22 mouse cellular contexts compared by ENCODE assay signal in genomic region chr2:103610831-103611535, GRCm38 (mm10). TPM values are rescaled to one million over a fixed set of nuclear protein-coding genes. Genes with fewer than 3 reads are reported as not detected.
A peak's percentile ranks its signal among the peaks of the same experiment; 100 is the strongest.
DNase-seq lines count a peak whose midpoint lies in the region; ATAC-seq lines count a peak whose summit lies in the region.
"Had no signal": no experiment of that assay in that cellular context is flagged by ENCODE, and none has a peak within 500 bp of the region (broad histone marks: within the 10 kb centered on the region; RNA-seq: fewer than 3 reads in every experiment).

No protein-coding gene starts in this region.

- no peak for DNase-seq in forebrain, embryonic 11.5 days (ENCODE audit: low spot score)
- DNase-seq in midbrain, embryonic 11.5 days (ENCODE audit: low spot score, missing footprints) = no peak
- no peak for DNase-seq in lung, postnatal 25 days (ENCODE audit: low spot score)
- DNase-seq: adrenal gland, postnatal 36 days; cerebellum, adult 9-10 months; heart, adult 18-20 months; heart, postnatal 36 days; kidney, adult 9 months; kidney, postnatal 36 days; layer of hippocampus, adult 9-11 months; liver, postnatal 0 days; lung, postnatal 10 days; thymus, postnatal 14 days had no signal

- no peaks in the 10 kb centered on the region for H3K27me3 ChIP-seq in forebrain, embryonic 15.5 days
- no peaks in the 10 kb centered on the region for H3K27me3 ChIP-seq in forebrain, embryonic 11.5 days (ENCODE audit: control insufficient read depth, insufficient read depth, low read length)
- H3K27me3 ChIP-seq in midbrain, embryonic 15.5 days (replicated peaks) = no peaks in the 10 kb centered on the region
- H3K27me3 ChIP-seq in midbrain, embryonic 11.5 days (ENCODE audit: control insufficient read depth, insufficient read depth, low read length) = no peaks in the 10 kb centered on the region
- no peaks in the 10 kb centered on the region for H3K27me3 ChIP-seq in forebrain, embryonic 16.5 days (replicated peaks; ENCODE audit: control insufficient read depth, insufficient read depth, low read length)
- no peaks in the 10 kb centered on the region for H3K27me3 ChIP-seq in neural tube, embryonic 14.5 days (ENCODE audit: control insufficient read depth, insufficient read depth, low read length)
- H3K27me3 ChIP-seq in kidney, embryonic 15.5 days = no peaks in the 10 kb centered on the region
- H3K27me3 ChIP-seq: CH12.LX; embryonic facial prominence, embryonic 15.5 days; intestine, embryonic 15.5 days had no signal

- no peaks in the 10 kb centered on the region for H3K36me3 ChIP-seq in forebrain, embryonic 15.5 days
- no peaks in the 10 kb centered on the region for H3K36me3 ChIP-seq in forebrain, embryonic 11.5 days (ENCODE audit: control insufficient read depth, insufficient read depth, low read length)
- no peaks in the 10 kb centered on the region for H3K36me3 ChIP-seq in midbrain, embryonic 15.5 days (replicated peaks)
- no peaks in the 10 kb centered on the region for H3K36me3 ChIP-seq in midbrain, embryonic 11.5 days (ENCODE audit: control insufficient read depth, insufficient read depth, low read length)
- no peaks in the 10 kb centered on the region for H3K36me3 ChIP-seq in forebrain, embryonic 16.5 days (ENCODE audit: control insufficient read depth, insufficient read depth)
- H3K36me3 ChIP-seq in neural tube, embryonic 14.5 days (ENCODE audit: control insufficient read depth, insufficient read depth, low read length) = no peaks in the 10 kb centered on the region
- no peaks in the 10 kb centered on the region for H3K36me3 ChIP-seq in kidney, embryonic 15.5 days
- H3K36me3 ChIP-seq: embryonic facial prominence, embryonic 15.5 days; intestine, embryonic 15.5 days had no signal

- no peaks in the 10 kb centered on the region for H3K9me3 ChIP-seq in forebrain, embryonic 15.5 days
- no peaks in the 10 kb centered on the region for H3K9me3 ChIP-seq in forebrain, embryonic 11.5 days (ENCODE audit: control insufficient read depth, low read length)
- no peaks in the 10 kb centered on the region for H3K9me3 ChIP-seq in midbrain, embryonic 15.5 days
- no peaks in the 10 kb centered on the region for H3K9me3 ChIP-seq in midbrain, embryonic 11.5 days (ENCODE audit: control insufficient read depth, low read length)
- no peaks in the 10 kb centered on the region for H3K9me3 ChIP-seq in forebrain, embryonic 16.5 days (ENCODE audit: control insufficient read depth, low read length)
- H3K9me3 ChIP-seq in neural tube, embryonic 14.5 days (ENCODE audit: control insufficient read depth, low read length) = no peaks in the 10 kb centered on the region
- no peaks in the 10 kb centered on the region for H3K9me3 ChIP-seq in kidney, embryonic 15.5 days (replicated peaks)
- H3K9me3 ChIP-seq: embryonic facial prominence, embryonic 15.5 days; intestine, embryonic 15.5 days; limb, embryonic 10.5 days had no signal

- H3K4me2 ChIP-seq in forebrain, embryonic 15.5 days (replicated peaks) = no peak overlapping the region
- H3K4me2 ChIP-seq in forebrain, embryonic 11.5 days (ENCODE audit: low read depth, low read length, severe bottlenecking) = no peak overlapping the region
- H3K4me2 ChIP-seq in midbrain, embryonic 15.5 days = no peak overlapping the region
- no peak overlapping the region for H3K4me2 ChIP-seq in midbrain, embryonic 11.5 days
- no peak overlapping the region for H3K4me2 ChIP-seq in forebrain, embryonic 16.5 days (ENCODE audit: low read length)
- no peak overlapping the region for H3K4me2 ChIP-seq in neural tube, embryonic 14.5 days (ENCODE audit: low read depth, low read length)
- H3K4me2 ChIP-seq in kidney, embryonic 15.5 days = no peak overlapping the region
- H3K4me2 ChIP-seq: embryonic facial prominence, embryonic 15.5 days; intestine, embryonic 15.5 days had no signal

- peaks cover 14% of the 10 kb centered on the region for H3K4me1 ChIP-seq in forebrain, embryonic 15.5 days
- 0 out of 2 replicates have a peak, but pooled peaks cover 3% of the 10 kb centered on the region for H3K4me1 ChIP-seq in forebrain, embryonic 11.5 days (replicated peaks; ENCODE audit: control insufficient read depth, insufficient read depth, low read length)
- H3K4me1 ChIP-seq in midbrain, embryonic 15.5 days = peaks cover 3% of the 10 kb centered on the region
- H3K4me1 ChIP-seq in midbrain, embryonic 11.5 days (ENCODE audit: control insufficient read depth, insufficient read depth, low read length) = no peaks in the 10 kb centered on the region
- peaks cover 4% of the 10 kb centered on the region for H3K4me1 ChIP-seq in forebrain, embryonic 16.5 days (replicated peaks; ENCODE audit: control insufficient read depth, insufficient read depth, low read length)
- H3K4me1 ChIP-seq in neural tube, embryonic 14.5 days (ENCODE audit: control insufficient read depth, insufficient read depth, low read length) = no peaks in the 10 kb centered on the region
- H3K4me1 ChIP-seq in kidney, embryonic 15.5 days = peaks cover 16% of the 10 kb centered on the region
- H3K4me1 ChIP-seq: intestine, embryonic 15.5 days had no signal

- no peak overlapping the region for H3K27ac ChIP-seq in forebrain, embryonic 15.5 days (replicated peaks)
- H3K27ac ChIP-seq in forebrain, embryonic 11.5 days (ENCODE audit: low read depth, low read length) = no peak overlapping the region
- 0 out of 2 replicates have a peak overlapping the region, but pooled peaks have one; percentile 1 for H3K27ac ChIP-seq in midbrain, embryonic 15.5 days
- no peak overlapping the region for H3K27ac ChIP-seq in midbrain, embryonic 11.5 days (ENCODE audit: low read depth, low read length)
- H3K27ac ChIP-seq in forebrain, embryonic 16.5 days (ENCODE audit: low read length) = 0 out of 2 replicates have a peak overlapping the region, but pooled peaks have one; percentile 4
- peak overlapping the region; percentile 6 for H3K27ac ChIP-seq in neural tube, embryonic 14.5 days (ENCODE audit: low read depth, low read length)
- H3K27ac ChIP-seq in kidney, embryonic 15.5 days = no peak overlapping the region
- H3K27ac ChIP-seq: embryonic facial prominence, embryonic 15.5 days; intestine, embryonic 15.5 days; limb, embryonic 10.5 days had no signal

- 35% methylated on average over 8 of the region's 8 CpGs for WGBS in forebrain, embryonic 15.5 days
- WGBS in forebrain, embryonic 11.5 days = 74% methylated on average over 8 of the region's 8 CpGs
- WGBS in midbrain, embryonic 15.5 days = 59% methylated on average over 8 of the region's 8 CpGs
- WGBS in midbrain, embryonic 11.5 days = 87% methylated on average over 8 of the region's 8 CpGs
- 31% methylated on average over 8 of the region's 8 CpGs for WGBS in forebrain, embryonic 16.5 days
- 36% methylated on average over 8 of the region's 8 CpGs for WGBS in neural tube, embryonic 14.5 days
- WGBS in kidney, embryonic 15.5 days = 85% methylated on average over 8 of the region's 8 CpGs

- H3K4me3 ChIP-seq in forebrain, embryonic 15.5 days = no peak overlapping the region
- no peak overlapping the region for H3K4me3 ChIP-seq in forebrain, embryonic 11.5 days (ENCODE audit: low read depth, low read length)
- no peak overlapping the region for H3K4me3 ChIP-seq in midbrain, embryonic 15.5 days
- no peak overlapping the region for H3K4me3 ChIP-seq in midbrain, embryonic 11.5 days (ENCODE audit: low read depth, low read length)
- H3K4me3 ChIP-seq in forebrain, embryonic 16.5 days (replicated peaks; ENCODE audit: low read length) = no peak overlapping the region
- H3K4me3 ChIP-seq in neural tube, embryonic 14.5 days (ENCODE audit: low read depth, low read length) = no peak overlapping the region
- no peak overlapping the region for H3K4me3 ChIP-seq in kidney, embryonic 15.5 days (replicated peaks)
- H3K4me3 ChIP-seq: embryonic facial prominence, embryonic 15.5 days; intestine, embryonic 15.5 days; limb, embryonic 10.5 days had no signal

- H3K9ac ChIP-seq in forebrain, embryonic 15.5 days (replicated peaks) = no peak overlapping the region
- no peak overlapping the region for H3K9ac ChIP-seq in forebrain, embryonic 11.5 days (ENCODE audit: low read length)
- no peak overlapping the region for H3K9ac ChIP-seq in midbrain, embryonic 15.5 days
- no peak overlapping the region for H3K9ac ChIP-seq in midbrain, embryonic 11.5 days (ENCODE audit: low read length)
- H3K9ac ChIP-seq in forebrain, embryonic 16.5 days (replicated peaks; ENCODE audit: low read depth, low read length) = no peak overlapping the region
- no peak overlapping the region for H3K9ac ChIP-seq in neural tube, embryonic 14.5 days (replicated peaks; ENCODE audit: low read depth, low read length)
- H3K9ac ChIP-seq in kidney, embryonic 15.5 days = no peak overlapping the region
- H3K9ac ChIP-seq: embryonic facial prominence, embryonic 15.5 days; intestine, embryonic 15.5 days; liver, postnatal 0 days had no signal

- peak; percentile 49; the same call in 1 of the 2 replicates for ATAC-seq in forebrain, embryonic 15.5 days (replicated peaks)
- no peak for ATAC-seq in forebrain, embryonic 11.5 days (replicated peaks; ENCODE audit: low FRiP score)
- ATAC-seq in midbrain, embryonic 15.5 days (replicated peaks) = no peak
- ATAC-seq in midbrain, embryonic 11.5 days (ENCODE audit: low FRiP score) = no peak
- peak; percentile 76 for ATAC-seq in forebrain, embryonic 16.5 days
- peak; percentile 38 for ATAC-seq in neural tube, embryonic 14.5 days (ENCODE audit: low read depth)
- no peak for ATAC-seq in kidney, embryonic 15.5 days (replicated peaks; ENCODE audit: low FRiP score)
- ATAC-seq: intestine, embryonic 15.5 days; liver, postnatal 0 days had no signal

RNA-seq across cellular contexts. Expression of gene Abtb2, which starts 44.9 kb away (rescaled TPM):
- 7.4 TPM in 2 replicates for polyA plus RNA-seq in forebrain, embryonic 15.5 days (2015; fragmentation: Nextera tagmentation; extraction: Ambion mirVana)
- polyA plus RNA-seq in forebrain, embryonic 11.5 days (2014; fragmentation: Nextera tagmentation; extraction: Ambion mirVana) = 14.1 and 15.9 TPM in 2 replicates
- polyA plus RNA-seq in midbrain, embryonic 15.5 days (2015; fragmentation: Nextera tagmentation; extraction: Ambion mirVana) = 9.6 and 10.3 TPM in 2 replicates
- polyA plus RNA-seq in midbrain, embryonic 11.5 days (2014; fragmentation: Nextera tagmentation; extraction: Ambion mirVana) = 9.6 and 12.1 TPM in 2 replicates
- 7.4 and 7.8 TPM in 2 replicates for polyA plus RNA-seq in forebrain, embryonic 16.5 days (2015; fragmentation: Nextera tagmentation; extraction: Ambion mirVana)
- 7.8 and 10.3 TPM in 2 replicates for polyA plus RNA-seq in neural tube, embryonic 14.5 days (2014; fragmentation: Nextera tagmentation; extraction: Ambion mirVana)
- polyA plus RNA-seq in kidney, embryonic 15.5 days (2015; fragmentation: Nextera tagmentation; extraction: Ambion mirVana) = 7.7 and 8.4 TPM in 2 replicates

Comparison
In these comparisons a context has a peak if more than half of its experiments do, and no peak if none do; other contexts are left out.
1. ATAC-seq: peak in forebrain, embryonic 15.5 days (single experiment), forebrain, embryonic 16.5 days (single experiment) and neural tube, embryonic 14.5 days (single experiment); none in forebrain, embryonic 11.5 days (single experiment), midbrain, embryonic 15.5 days (single experiment), midbrain, embryonic 11.5 days (single experiment) and kidney, embryonic 15.5 days (single experiment).
2. H3K27ac ChIP-seq: peak in midbrain, embryonic 15.5 days (single experiment), forebrain, embryonic 16.5 days (single experiment) and neural tube, embryonic 14.5 days (single experiment); none in forebrain, embryonic 15.5 days (single experiment), forebrain, embryonic 11.5 days (single experiment), midbrain, embryonic 11.5 days (single experiment) and kidney, embryonic 15.5 days (single experiment).